Mouse (Mus musculus) gastrocnemius, postnatal 4 days (tissue): Measurements from ENCODE around the gene Izumo4. TPM values are rescaled to one million over a fixed set of nuclear protein-coding genes. Genes with fewer than 3 reads are reported as not detected.

Experiments
- DNase-seq, 2 experiments: peaks; one replicate each; pipeline ENCODE4 v3.0.0; 2021 to 2022; ENCODE audit warnings: low spot score in 2 of 2, mixed read lengths in 2 of 2
- total RNA-seq, 2 experiments: library from RNA; stranded (reverse); gene quantifications; 2 replicates each; pipeline ENCODE4 v1.2.3; 2021

Izumo4 gene
- total RNA-seq, 2 experiments from 2014 or later: 8.3 to 8.4 TPM

DNA sequence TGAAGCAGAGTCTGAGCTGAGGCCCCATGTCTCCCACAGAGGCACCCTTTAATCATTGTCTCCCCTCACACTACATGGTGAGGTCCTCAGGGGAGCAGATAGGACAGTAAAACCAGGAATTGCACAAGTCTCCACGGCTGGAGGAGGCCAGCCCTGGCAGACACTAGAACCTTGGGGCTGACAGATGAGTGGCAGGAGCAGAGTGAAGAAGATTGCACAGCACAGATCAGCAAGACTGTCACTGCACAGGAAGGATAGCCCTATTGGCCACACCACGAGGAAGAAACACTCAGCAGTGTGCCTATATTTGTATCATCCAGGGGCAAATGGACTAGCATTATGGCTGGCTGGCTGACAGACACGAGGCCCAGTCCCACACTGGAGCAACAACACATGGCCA is 8.8 kb downstream of the Izumo4 start:
- DNase-seq: no peak

DNA sequence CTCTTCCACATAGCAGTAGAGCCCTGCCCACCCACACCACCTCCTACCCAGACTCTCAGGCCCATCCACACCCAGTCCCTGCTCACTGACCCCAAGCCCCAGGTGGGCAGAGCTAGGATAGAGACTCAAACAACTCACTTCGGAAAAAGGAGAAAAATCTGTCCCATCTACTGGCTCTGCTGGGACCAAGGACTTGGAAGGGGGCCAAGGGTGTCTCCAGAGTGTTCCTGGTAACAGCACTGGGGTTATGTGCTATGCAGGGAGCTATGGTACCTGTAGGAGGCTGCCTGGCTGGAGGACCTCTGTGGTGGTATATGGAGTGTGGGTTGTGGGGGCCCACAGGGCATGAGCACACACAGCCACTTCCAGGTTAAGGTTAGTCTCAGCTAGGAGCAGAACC is 15.3 kb downstream of the Izumo4 start:
- no peak for DNase-seq

DNA sequence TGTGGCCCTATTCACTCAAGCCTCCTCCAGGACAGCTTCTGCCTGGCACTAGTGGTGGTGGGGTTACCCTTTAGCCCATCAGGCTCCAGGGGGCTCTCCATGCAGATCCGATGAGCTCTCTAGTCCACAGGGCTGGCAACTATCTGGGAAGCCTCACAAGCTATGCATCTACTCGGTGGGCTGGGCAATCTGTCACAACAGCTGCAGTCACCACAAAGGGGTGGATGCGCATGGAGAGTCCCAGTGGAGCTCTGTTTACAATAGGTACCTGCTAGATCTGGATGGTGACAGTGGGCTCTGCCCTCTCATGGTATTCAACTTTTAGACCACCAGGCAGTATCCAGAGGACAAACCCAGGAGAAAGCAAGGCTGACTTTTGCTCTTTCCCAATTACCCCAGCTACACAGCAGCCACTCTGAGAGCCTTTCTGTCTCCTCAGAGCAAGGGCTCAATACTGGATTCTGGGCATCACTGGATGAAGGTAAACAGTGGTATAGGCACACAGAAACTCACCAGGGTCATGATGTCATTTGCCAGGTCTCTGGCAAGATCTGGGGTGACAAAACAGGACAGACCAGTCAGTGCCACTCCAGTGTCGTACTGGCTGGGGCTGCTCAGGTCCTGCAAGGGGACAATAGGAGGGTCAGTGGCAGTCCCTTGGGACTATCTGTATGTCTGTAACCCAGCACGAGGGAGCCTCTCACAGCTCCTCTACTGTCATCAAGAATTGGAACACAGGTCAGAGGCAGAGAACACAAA is 25.6 kb downstream of the Izumo4 start:
- DNase-seq: no peak

DNA sequence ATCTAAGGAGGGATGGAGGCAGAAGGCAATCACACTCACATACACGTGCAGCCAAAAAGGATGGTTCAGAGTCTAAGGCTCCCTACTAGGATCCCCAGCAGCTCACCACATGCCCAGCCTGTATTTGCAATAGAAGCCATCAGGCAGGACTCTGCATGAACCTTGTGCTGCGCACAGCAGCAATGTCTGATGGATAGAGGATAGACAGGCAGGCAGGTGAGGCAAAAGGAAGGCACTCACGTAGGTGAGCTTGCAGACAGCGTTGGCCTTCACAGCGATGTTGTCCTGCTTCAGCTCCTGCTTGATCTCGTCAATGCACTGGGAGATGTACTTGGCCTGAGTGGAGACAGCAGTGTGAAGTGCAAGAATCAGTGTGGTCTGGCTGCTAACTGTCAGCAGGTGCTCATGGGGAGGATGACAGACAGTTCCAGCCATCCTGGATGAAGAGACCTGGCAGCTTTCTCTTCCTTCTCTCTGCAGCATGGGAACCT is 30.7 kb downstream of the Izumo4 start:
- DNase-seq: no peak

DNA sequence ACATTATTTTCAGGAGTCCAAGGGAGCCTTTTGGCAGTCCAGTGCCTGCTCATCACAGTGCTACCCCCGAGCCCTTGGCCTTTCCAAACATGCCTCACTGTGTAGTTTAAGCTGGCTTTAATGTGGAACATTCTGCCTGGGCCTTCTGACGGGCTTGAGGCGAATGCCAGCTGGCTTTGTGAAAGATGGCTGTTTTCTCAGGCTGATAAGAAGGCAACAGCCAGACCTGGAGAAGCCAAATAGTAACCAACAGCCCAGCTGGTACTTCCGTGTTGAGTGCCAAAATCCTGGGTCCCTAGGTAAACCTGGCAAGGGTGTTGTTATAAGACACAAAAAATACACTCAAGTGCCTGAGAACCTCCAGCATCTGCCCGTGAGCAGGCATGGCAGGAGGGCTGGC is 34.7 kb downstream of the Izumo4 start:
- no peak for DNase-seq

DNA sequence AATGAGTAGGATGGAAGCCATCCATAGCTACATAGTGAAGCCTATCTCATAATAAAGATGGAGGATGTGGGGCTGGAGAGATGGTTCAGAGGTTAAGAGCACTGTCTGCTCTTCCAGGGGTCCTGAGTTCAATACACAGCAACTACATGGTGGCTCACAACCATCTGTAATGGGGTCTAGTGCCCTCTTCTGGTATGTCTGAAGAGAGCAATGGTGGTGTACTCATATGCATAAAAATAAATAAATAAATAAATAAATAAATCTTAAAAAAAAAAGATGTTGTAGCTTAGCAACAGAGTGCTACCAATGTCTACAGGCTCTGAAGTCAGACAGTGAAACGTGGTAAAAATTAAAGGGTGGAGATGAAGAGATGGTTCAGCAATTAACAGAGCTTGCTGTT is 36.7 kb downstream of the Izumo4 start:
- no peak for DNase-seq

DNA sequence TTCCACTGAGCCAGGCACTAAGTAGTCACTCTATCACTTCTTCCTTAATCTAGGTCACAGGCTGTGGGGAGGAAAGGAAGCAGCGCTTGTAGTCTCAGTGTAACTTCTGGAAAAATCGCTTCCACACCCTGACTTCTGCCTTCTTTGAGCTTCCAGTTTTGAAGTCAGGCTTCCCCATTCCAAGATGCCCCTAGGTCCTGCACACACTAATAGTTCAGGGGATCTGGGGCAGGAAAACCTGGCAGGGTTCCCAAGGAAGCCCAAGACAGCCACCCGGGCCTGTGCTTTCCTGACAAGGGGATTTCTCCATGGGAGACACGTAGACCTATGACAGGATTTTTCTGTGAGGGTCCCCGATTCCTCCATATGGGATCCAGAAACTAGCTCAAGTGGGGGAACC is 39.2 kb downstream of the Izumo4 start:
- peak in 1 of 2 experiments; percentile 39 for DNase-seq

DNA sequence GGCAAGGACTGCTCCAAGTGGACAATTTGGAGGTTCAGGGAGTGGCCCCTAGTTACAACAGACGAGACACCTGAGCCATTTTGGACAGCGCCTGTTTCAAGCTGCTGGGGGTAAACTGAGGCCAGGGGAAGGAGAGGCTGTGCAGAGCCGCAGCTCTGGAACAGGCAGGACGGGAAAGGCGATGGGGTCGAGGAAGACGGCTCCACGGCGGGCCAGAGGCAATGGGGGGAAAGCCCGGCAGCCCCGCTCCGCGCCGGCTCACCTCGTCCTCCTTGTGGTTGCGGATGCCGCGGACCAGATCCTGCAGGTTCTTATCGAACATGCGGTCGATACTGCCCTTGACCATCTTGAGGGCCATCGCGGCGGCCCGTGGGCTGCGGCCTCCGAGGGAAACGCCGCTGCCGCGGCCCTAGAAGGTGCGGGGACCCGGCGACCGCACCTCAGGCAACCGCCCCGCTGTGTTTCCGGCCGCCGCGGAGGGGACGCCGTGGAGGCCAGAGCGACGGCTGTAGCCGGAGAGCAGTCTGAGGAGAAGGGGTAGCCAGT is 39.7 kb downstream of the Izumo4 start:
- no peak for DNase-seq

DNA sequence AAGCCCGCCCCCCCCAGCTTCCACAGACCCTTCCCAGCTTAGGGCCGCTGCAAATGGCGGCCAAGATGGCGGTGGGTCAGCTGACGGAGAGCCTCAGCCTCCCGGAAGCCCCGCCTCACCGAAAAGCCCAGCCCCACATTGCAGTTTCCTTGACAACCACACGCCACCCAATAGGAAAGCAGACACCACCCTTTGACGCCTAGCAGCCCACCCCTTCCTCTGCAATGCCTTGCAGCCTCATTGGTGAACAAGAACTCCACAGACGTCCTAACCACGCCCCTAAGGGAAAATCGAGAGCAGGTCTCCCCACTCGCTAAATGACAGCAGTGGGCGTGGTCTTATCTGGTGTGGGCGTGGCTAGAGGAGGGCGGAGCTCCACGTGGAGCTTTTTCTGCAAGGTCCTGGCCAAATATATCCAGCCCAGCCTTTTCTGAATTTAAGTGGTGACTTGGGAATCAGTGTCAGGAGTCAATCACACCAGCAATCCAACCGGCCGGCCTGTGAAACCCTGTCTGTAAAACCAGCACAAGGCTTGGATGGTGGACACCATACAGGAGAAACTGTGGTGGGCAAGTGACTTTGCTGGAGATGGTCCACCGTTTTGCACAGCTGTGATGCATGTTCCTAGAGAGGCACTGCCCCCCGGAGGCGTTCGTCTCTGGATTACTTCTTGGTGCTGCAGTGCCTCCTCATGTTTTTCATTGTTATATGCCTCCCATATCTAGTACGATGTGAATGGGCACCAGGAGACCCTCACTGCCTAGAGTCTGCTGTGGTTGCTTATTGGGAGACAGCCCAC is 40.4 kb downstream of the Izumo4 start, which contains the start of gene Ap3d1:
Gene Ap3d1 (minus strand): TSS at position 85 of the 799 bp plus-strand sequence.
- DNase-seq: peak; percentile 89 to 96

DNA sequence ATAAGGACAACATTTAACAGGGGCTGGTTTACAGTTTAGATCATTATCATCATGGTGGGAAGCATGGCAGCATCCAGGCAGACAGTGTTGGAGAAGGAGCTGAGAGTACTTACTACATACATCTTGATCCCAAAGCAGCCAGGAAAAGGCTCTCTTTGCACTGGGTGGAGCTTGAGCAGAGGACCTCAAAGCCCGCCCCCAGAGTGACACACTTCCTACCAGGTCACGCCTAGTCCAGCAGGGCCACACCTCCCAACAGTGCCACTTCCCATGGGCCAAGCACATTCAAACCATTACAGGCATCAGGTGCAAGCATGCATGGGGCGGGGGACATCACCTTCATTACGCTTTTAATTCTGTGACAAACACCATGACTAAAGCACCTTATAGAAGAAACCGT is 42.3 kb downstream of the Izumo4 start:
- peak in 1 of 2 experiments; percentile 33 for DNase-seq

DNA sequence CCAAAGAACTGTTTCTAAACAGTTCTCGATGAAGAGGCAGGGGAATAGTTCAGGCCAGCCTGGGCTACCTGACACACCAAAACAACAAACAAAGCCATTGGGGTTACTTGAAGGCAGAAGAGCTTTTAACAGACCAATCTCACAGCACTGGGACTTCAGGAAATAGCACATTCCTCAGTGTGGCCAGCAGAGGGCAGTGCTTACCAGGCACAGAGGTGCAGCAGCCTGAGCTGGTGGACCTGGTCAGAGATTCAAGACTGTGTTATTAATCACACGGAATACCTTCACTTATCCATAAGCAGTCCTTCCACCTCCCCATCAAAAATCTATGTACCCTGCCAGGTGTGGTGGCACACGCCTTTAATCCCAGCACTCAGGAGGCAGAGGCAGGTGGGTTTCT is 45.4 kb downstream of the Izumo4 start:
- peak; percentile 54 to 73 for DNase-seq

DNA sequence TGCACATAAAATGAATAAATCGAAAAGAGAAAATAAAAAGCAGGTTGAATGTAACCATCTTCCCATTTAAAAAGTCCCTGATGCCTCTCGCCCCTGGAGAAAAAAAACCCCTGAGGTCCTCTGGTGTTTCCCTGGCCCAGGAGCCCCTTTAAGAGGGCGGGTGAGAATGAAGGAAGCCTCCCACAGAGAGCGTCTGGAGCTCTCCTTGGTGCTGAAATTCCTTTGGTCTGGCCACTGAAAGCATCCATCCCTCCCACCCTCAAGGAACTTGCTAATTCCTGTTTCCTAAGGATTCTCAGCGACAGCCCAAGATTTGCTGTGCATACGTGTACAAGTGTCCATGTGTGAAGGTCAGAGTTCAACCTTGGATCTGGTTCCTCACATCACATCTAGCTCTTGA is 46.6 kb downstream of the Izumo4 start:
- DNase-seq: peak in 1 of 2 experiments; percentile 64

DNA sequence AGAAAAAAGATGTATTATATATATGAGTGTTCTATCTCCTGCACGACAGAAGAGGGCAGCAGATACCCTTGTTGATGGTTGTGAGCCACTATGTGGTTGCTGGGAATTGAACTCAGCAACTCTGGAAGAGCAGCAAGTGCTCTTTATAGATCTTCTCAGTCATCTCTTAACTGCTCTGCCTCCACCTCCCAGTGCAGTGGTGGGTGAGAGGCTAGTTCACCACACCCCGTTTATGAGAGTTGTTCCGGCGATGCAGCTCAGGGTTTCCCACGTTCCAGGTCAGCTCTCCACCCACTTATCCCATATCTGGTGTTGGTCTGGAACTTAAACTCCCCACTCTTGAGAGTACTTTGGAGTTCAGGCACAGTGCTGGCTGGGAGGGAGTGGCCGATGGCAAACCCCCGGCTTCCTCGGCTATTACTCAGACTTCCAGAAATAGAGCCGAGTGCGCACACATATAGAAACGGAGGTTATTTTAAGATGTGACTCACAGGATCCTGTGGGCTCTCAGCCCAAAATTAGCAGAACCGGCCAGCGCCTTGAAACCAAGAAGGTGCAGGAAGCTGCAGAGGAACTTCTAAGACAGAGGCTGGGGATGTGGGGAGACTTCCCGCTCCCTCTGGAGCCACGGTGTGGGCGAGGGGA is 49.3 kb downstream of the Izumo4 start:
- DNase-seq: peak in 1 of 2 experiments; percentile 61

DNA sequence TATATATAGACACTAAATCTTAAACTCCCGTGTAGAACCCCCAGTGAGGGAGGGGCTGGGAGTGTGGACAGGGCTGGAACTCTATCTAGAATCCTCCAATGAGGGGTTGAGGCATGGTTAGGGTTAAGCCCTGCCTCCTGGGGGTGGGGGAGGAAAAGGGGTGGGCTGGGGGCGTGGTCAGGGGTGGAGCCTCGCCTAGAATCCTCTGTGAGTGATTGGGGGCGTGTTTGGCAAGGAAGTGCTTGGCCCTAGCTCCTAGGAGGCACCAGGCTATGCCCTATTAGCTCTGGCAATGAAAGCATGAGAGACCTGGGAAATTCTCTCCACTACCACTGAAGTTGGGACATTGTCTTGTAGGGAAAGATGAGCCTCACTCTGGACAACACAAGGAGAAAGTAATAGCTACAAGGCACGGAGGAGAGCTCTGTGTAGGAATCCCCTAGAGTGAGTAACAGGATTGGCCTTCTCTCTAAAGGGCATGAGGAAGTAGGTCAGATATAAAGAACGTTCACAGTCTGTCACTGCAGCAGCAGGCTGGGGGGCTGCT is 50.2 kb downstream of the Izumo4 start:
- DNase-seq: peak; percentile 73 to 84

DNA sequence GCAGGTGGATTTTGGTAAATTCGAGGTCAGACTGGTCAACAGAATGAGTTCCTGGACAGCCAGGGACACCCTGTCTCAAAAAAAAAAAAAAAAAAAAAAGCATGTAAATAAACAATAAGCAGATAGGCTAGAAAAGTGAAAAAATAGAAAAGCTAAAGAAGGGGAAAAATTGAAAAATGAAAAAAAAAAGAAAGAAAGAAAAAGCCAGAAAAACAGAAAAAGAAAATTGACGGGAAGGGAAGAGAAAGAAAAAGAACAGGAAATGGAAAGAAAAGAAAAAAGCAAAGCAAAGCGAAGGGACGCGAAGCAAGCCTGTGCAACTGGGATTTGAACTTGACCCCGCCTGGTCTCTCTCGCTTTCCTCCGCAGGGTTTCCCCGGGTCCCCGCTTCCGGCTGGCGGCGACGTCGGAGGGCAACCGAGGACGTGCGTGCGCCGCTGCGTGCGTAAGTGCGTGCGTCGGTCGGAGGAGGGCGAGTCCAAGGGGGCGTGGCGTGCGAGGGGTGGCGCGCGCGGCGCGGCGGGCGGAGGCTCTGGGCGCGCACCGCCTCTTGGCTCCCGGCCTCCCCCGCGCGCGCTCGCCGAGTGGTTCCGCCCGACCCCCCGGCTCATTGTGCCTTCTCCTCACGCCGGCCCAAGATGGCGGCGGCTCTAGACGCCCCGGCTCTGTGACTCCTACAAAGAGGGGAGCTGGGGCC is 52.8 kb downstream of the Izumo4 start, which contains the start of gene Dot1l:
Gene Dot1l (plus strand): TSS at position 613 of the 697 bp plus-strand sequence.
- DNase-seq: peak; percentile 99

Other genes with a start within 250 kb of the Izumo4 start
- not detected for gene Onecut3, start 207.3 kb upstream of the Izumo4 start, total RNA-seq
- gene Atp8b3, start 163.1 kb upstream of the Izumo4 start, total RNA-seq: under 1 TPM; 0.05 TPM
- gene Rexo1, start 140.6 kb upstream of the Izumo4 start, total RNA-seq: 10 to 100 TPM; 22.0 to 24.9 TPM
- 1 to 10 TPM; 7.5 to 8.5 TPM for gene Klf16, start 124.9 kb upstream of the Izumo4 start, total RNA-seq
- gene Abhd17a, start 111.8 kb upstream of the Izumo4 start, total RNA-seq: 10 to 100 TPM; 79.7 to 81.6 TPM
- 10 to 100 TPM; 27.4 to 27.9 TPM for gene Scamp4, start 99.3 kb upstream of the Izumo4 start, total RNA-seq
- 1 to 10 TPM; 3.0 to 3.2 TPM for gene Adat3, start 99.3 kb upstream of the Izumo4 start, total RNA-seq
- gene Gm49322, start 96.2 kb upstream of the Izumo4 start, total RNA-seq: 1 to 10 TPM; 1.1 to 1.7 TPM
- 100 to 1,000 TPM; 167 to 169 TPM for gene Csnk1g2, start 79.3 kb upstream of the Izumo4 start, total RNA-seq
- 10 to 100 TPM; 50.7 to 50.8 TPM for gene Btbd2, start 45.1 kb upstream of the Izumo4 start, total RNA-seq
- 100 to 1,000 TPM; 170 to 176 TPM for gene Mknk2, start 24.1 kb upstream of the Izumo4 start, total RNA-seq
- gene Mob3a, start 207 bp upstream of the Izumo4 start, total RNA-seq: 10 to 100 TPM; 24.0 to 25.4 TPM
- gene Ap3d1, start 40.1 kb downstream of the Izumo4 start, total RNA-seq: 10 to 100 TPM; 52.1 to 58.7 TPM
- 10 to 100 TPM; 50.5 to 61.2 TPM for gene Dot1l, start 53.0 kb downstream of the Izumo4 start, total RNA-seq
- gene Sf3a2, start 96.0 kb downstream of the Izumo4 start, total RNA-seq: 10 to 100 TPM; 47.1 to 55.8 TPM
- 10 to 100 TPM; 41.7 to 43.0 TPM for gene Plekhj1, start 96.4 kb downstream of the Izumo4 start, total RNA-seq
- gene Amh, start 103.1 kb downstream of the Izumo4 start, total RNA-seq: under 1 TPM; 0.86 to 0.93 TPM
- gene Jsrp1, start 111.3 kb downstream of the Izumo4 start, total RNA-seq: 100 to 1,000 TPM; 199 to 230 TPM
- gene Oaz1, start 124.5 kb downstream of the Izumo4 start, total RNA-seq: 100 to 1,000 TPM; 785 to 853 TPM
- 10 to 100 TPM; 21.5 to 22.1 TPM for gene Lingo3, start 141.9 kb downstream of the Izumo4 start, total RNA-seq
- 10 to 100 TPM; 53.7 to 54.2 TPM for gene Lsm7, start 153.0 kb downstream of the Izumo4 start, total RNA-seq
- gene Sppl2b, start 153.1 kb downstream of the Izumo4 start, total RNA-seq: 10 to 100 TPM; 30.9 to 38.6 TPM
- gene Tmprss9, start 169.7 kb downstream of the Izumo4 start, total RNA-seq: under 1 TPM in 1 of 2 experiments, not detected in 1; 0.10 TPM
- 100 to 1,000 TPM; 120 to 134 TPM for gene Timm13, start 198.8 kb downstream of the Izumo4 start, total RNA-seq
- 10 to 100 TPM; 46.8 to 50.5 TPM for gene Lmnb2, start 216.1 kb downstream of the Izumo4 start, total RNA-seq
- gene Gadd45b, start 227.9 kb downstream of the Izumo4 start, total RNA-seq: 10 to 100 TPM; 13.5 to 16.3 TPM